8 mouse cellular contexts compared by ENCODE assay signal in genomic region chr4:46304757-46305384, GRCm38 (mm10). TPM values are rescaled to one million over a fixed set of nuclear protein-coding genes. Genes with fewer than 3 reads are reported as not detected.
DNase-seq lines count a peak whose midpoint lies in the region; ATAC-seq and TF ChIP-seq lines count a peak whose summit lies in the region.

No protein-coding gene starts in this region.

- H3K27ac ChIP-seq in hindbrain, postnatal 0 days = peak overlapping the region; percentile 88
- peak overlapping the region; percentile 96 for H3K27ac ChIP-seq in left cerebral cortex, adult 2 months
- no peak overlapping the region for H3K27ac ChIP-seq in macrophage

- peak; percentile 43 for TF ChIP-seq CTCF in hindbrain, postnatal 0 days (IDR thresholded peaks at IDR 0.05; ENCODE audit: low read depth)
- TF ChIP-seq CTCF in left cerebral cortex, adult 2 months (IDR thresholded peaks at IDR 0.05) = peak; percentile 4; the same call in 1 of the 2 replicates

- H3K36me3 ChIP-seq in hindbrain, postnatal 0 days (ENCODE audit: insufficient read depth, low read length) = no peaks in the 10 kb centered on the region
- no peaks in the 10 kb centered on the region for H3K36me3 ChIP-seq in macrophage (ENCODE audit: inconsistent target)

- WGBS in hindbrain, postnatal 0 days = under 1% methylated on average over 62 of the region's 78 CpGs
- WGBS in macrophage (ENCODE audit: missing documents) = under 1% methylated on average over 52 of the region's 78 CpGs

- H3K9ac ChIP-seq in hindbrain, postnatal 0 days (replicated peaks; ENCODE audit: low read length) = peak overlapping the region; percentile 76

- peak overlapping the region; percentile 80 for H3K4me2 ChIP-seq in hindbrain, postnatal 0 days (ENCODE audit: low read depth, low read length)

- peak; percentile 78 for DNase-seq in ZHBTc4 (ENCODE audit: low read depth, low spot score)
- DNase-seq in cerebellum, postnatal 4 days (ENCODE audit: low spot score in 2 of 2) = peak; percentile 58 to 83
- peak; percentile 86 for DNase-seq in gastrocnemius, adult 18-20 months (ENCODE audit: low spot score)
- DNase-seq in hindbrain, postnatal 0 days (ENCODE audit: low spot score) = peak; percentile 89
- DNase-seq in left cerebral cortex, adult 2 months (ENCODE audit: extremely low spot score in 1 of 2, low spot score in 2 of 2) = peak; percentile 88 to 91
- peak; percentile 59 for DNase-seq in retina, postnatal 7 days (ENCODE audit: low read depth, low spot score)
- peak; percentile 83 for DNase-seq in urinary bladder, adult 2 months (ENCODE audit: low spot score)

- H3K27me3 ChIP-seq in hindbrain, postnatal 0 days (ENCODE audit: insufficient read depth, low read length) = no peaks in the 10 kb centered on the region

- peak overlapping the region; percentile 62 for H3K4me3 ChIP-seq in hindbrain, postnatal 0 days (ENCODE audit: low read length)
- peak overlapping the region; percentile 92 for H3K4me3 ChIP-seq in left cerebral cortex, adult 2 months
- H3K4me3 ChIP-seq in macrophage (ENCODE audit: inconsistent target) = peak overlapping the region; percentile 16; the same call in 1 of the 2 replicates

- H3K9me3 ChIP-seq in hindbrain, postnatal 0 days (ENCODE audit: low read length) = no peaks in the 10 kb centered on the region

- peak; percentile 86 for ATAC-seq in hindbrain, postnatal 0 days

- 0 out of 2 replicates have a peak, but pooled peaks cover 4% of the 10 kb centered on the region for H3K4me1 ChIP-seq in hindbrain, postnatal 0 days (ENCODE audit: insufficient read depth, low read length)

- H3K79me2 ChIP-seq in macrophage (ENCODE audit: inconsistent target) = no peaks in the 10 kb centered on the region

- intact Hi-C loops in left cerebral cortex, adult 2 months (cut with DNase I) = loop anchor here (2.0 kb wide), 1 partner anchor 108 kb away; the partner anchor contains the start of gene Xpa

RNA-seq across cellular contexts. Expression of gene Foxe1, which starts 38.5 kb away (rescaled TPM):
- not detected for total RNA-seq in gastrocnemius, adult 18-20 months (2021)
- total RNA-seq in hindbrain, postnatal 0 days (2014; rRNA removed) = not detected in 2 replicates
- polyA plus RNA-seq in hindbrain, postnatal 0 days (2015; fragmentation: Nextera tagmentation; extraction: Ambion mirVana) = not detected in 2 replicates
- total RNA-seq in left cerebral cortex, adult 2 months (2021) = not detected
- not detected for total RNA-seq in macrophage (2018; cell fraction: chromatin; rRNA removed)
- total RNA-seq in macrophage (2018; cell fraction: cytosol; rRNA removed) = not detected
- not detected for total RNA-seq in macrophage (2018; cell fraction: nucleus; rRNA removed)
- not detected in 3 replicates for polyA plus RNA-seq in macrophage (2018)
- polyA plus RNA-seq in urinary bladder, adult 2 months (2012; rRNA removed) = not detected in 2 replicates

Comparison
In these comparisons a context has a peak if more than half of its experiments do, and no peak if none do; other contexts are left out.
1. H3K4me3 ChIP-seq: peak in every context shown above with its lines; median percentile 92 in left cerebral cortex, adult 2 months; 62 in hindbrain, postnatal 0 days; 16 in macrophage.